Mouse (Mus musculus) lung, postnatal 4 days (tissue): Measurements from ENCODE around the gene Fut9.

Experiments used
- DNase-seq, 2 experiments: peaks; one replicate each; pipeline ENCODE4 v3.0.0; 2021

Gene Fut9

DNA sequence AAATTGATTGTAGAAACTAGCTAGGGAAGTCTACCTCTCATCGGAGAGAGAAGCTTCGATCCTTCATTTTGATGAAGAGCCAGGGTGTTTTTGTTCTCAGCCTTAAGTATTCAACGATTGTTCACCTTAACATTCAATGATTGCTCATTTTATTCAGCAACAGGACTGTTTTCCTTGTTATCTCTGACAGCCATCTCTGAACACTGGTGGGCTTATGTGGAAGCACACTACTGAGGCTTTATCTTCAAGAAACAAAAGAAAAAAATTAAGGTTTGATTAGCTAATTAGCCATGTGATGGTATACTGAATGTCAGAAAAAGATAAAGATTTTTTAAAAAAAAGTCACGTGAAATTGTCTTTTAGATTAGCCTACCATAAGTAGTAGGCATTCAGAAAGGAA is 158.1 kb downstream of the Fut9 start:
- no peak for DNase-seq

DNA sequence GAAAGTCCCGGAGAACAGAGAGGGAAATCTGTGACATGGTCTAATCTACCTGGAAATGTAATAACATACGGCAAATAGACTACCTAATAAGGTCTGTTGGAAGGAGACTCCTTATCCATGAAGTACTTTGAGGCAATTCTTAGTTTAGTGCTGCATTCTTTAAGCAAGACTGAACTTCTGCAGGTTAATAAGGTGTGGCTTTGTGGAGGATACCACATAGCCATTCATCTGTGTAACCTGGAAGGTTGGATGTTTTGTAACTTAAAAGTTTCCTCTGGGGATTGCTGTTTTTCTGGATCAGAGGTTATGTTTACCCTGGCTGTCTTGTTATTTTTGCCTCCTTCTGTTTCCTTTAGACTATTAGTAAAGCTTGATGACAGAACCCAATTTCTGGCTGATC is 166.8 kb downstream of the Fut9 start:
- DNase-seq, result no peak

- DNase-seq, result no peak
Observed at GRCm38 (mm10) chr4:25628113-25628512, 171.9 kb downstream of the Fut9 start.

GRCm38 (mm10) chr4:25627467-25627866 is 172.6 kb downstream of the Fut9 start:
- DNase-seq, result no peak

GRCm38 (mm10) chr4:25627039-25627438 is 173.0 kb downstream of the Fut9 start:
- DNase-seq, result no peak

- no peak for DNase-seq
Observed at GRCm38 (mm10) chr4:25623176-25623575, 176.9 kb downstream of the Fut9 start.

GRCm38 (mm10) chr4:25617301-25617700 is 182.7 kb downstream of the Fut9 start:
- no peak for DNase-seq

DNA sequence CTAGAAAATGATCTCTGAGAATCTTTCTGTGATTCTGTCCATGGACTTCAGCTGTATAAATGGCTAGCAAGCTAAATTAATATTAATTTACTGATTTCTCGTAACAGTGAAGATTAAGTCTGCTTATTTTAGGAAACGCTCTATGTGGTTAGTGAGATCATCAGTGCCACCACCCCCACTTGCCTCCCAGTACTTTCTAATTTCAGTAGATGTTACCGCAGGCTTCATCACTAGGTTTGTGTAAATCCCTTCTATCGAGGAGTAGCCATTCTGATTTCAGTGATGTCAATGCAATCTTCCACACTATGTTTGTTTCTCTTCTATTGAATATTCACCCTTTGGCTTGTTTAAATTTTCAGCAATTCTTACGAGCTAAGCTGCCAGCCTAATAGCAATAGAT is 186.6 kb downstream of the Fut9 start:
- DNase-seq, result no peak

GRCm38 (mm10) chr4:25610481-25610880 is 189.6 kb downstream of the Fut9 start:
- DNase-seq, result no peak

DNA sequence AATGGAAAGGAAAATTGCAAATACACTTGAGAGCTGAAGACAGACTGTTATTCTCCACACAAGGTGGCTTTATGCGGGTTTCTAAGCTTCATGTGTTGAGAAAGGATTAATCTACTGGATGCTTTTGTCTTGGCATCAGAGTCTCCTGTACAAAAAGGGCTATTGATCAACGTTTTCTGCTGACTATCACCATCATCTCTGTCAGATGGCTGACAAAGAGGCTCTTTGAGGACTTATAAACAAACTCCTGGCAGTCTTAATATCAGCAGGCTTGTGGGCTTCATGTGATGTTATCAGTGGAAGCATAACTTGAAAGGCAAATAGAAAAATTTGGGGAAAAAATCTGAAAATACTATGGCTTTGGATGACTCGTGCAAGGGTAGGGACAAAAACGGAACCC is 206.8 kb downstream of the Fut9 start:
- DNase-seq, result no peak
